Mouse (Mus musculus): ENCODE results near the gene Ifitm1. TPM values are rescaled to one million over a fixed set of nuclear protein-coding genes. Genes with fewer than 3 reads are reported as not detected.

Gene Ifitm1
- polyA plus RNA-seq, 1 experiment from 2014 or later = 148 TPM

DNA sequence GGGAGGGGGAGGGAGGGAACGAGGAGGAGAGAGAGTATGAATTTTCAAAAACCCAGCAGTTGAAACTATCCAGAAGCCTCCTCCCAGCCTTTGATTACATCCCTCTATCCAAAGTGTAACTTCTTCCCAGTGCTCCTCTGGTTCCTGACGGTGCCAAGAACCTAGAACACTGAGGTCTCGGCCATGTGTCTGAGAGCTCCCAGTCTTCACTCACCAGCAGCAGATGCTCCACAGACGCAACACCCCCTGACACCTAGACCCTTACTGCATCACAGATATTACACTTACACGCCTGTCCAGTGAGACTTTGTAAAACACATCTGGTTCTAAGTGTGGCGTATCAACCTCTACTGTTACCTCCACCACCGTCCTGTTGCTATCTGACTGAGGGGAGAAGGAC, 14.6 kb upstream of the Ifitm1 start:
- Histone ChIP-seq H3K9ac (no peak overlapping the region), H3K27me3 (replicated peaks) (no peaks in the 10 kb centered on the region), H3K4me1 (replicated peaks) (peaks cover 51% of the 10 kb centered on the region), H3K4me3 (replicated peaks) (no peak overlapping the region), H3K9me3 (no peaks in the 10 kb centered on the region), H3K36me3 (peaks cover 16% of the 10 kb centered on the region; the same call in 1 of the 2 replicates), H3K4me2 (replicated peaks) (no peak overlapping the region; the same call in 1 of the 2 replicates), H3K27ac (0 out of 2 replicates have a peak overlapping the region, but pooled peaks have one; percentile 14)
- no peak for ATAC-seq
- WGBS = 65% methylated on average over 7 of the region's 7 CpGs

- Histone ChIP-seq H3K9me3 (no peaks in the 10 kb centered on the region), H3K4me3 (replicated peaks) (no peak overlapping the region), H3K9ac (no peak overlapping the region), H3K27ac (0 out of 2 replicates have a peak overlapping the region, but pooled peaks have one; percentile 14), H3K4me1 (replicated peaks) (peaks cover 51% of the 10 kb centered on the region), H3K27me3 (replicated peaks) (no peaks in the 10 kb centered on the region), H3K36me3 (0 out of 2 replicates have a peak, but pooled peaks cover 10% of the 10 kb centered on the region), H3K4me2 (replicated peaks) (peak overlapping the region; percentile 84)
- 74% methylated on average over 11 of the region's 11 CpGs for WGBS
- no peak for ATAC-seq
Observed at GRCm38 (mm10) chr7:140953133-140953532, 13.9 kb upstream of the Ifitm1 start.

DNA sequence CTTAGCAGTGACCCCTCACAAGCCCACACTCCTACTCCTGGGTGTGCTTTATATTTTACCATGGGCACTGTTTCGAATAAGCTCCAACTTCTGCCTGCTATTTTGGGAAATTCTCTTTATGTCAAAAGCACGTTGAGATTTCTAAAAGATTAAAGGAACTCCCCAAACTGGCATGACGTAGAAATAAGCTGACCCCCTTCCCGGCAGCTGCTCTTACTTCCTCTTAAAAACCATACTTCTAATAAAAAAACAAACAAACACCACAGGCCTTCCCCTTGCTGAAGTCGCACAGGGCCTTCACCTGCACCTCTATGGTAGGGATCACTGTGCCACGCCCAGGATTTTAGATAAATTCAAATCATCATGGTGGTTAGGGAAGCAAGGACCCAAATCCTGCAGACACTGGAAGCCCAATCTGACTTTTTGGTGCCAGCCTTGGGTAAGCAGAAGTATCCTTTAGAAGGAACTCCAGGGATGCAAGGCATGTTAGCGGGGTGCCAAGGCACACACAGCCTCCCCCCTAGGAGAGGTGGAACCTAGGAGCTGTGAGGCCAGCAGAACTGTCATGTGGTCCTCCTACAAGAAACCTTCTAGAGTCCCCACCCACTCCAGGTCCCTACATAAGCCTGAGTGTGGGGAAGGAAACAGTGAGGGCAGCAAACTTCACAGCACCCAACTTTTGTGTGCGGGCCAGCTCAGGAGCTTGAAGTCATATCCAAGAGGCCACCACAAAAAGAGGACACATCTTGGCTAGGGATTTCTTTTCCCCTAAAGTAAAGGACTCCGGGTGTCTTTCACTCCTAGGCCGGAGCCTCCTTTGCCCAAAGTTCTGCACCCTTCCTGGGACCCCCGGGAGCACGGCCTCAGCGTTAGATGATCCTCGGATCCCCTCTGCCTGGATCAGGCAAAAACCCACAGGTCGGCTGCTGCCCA, 13.0 kb upstream of the Ifitm1 start:
- Histone ChIP-seq H3K27ac (peak overlapping the region; percentile 95; the same call in 1 of the 2 replicates), H3K4me2 (replicated peaks) (peak overlapping the region; percentile 84), H3K9me3 (no peaks in the 10 kb centered on the region), H3K4me1 (replicated peaks) (peaks cover 51% of the 10 kb centered on the region), H3K4me3 (replicated peaks) (peak overlapping the region; percentile 60), H3K27me3 (replicated peaks) (no peaks in the 10 kb centered on the region), H3K36me3 (0 out of 2 replicates have a peak, but pooled peaks cover 3% of the 10 kb centered on the region), H3K9ac (peak overlapping the region; percentile 63)
- WGBS = 40% methylated on average over 15 of the region's 15 CpGs
- no peak for ATAC-seq

DNA sequence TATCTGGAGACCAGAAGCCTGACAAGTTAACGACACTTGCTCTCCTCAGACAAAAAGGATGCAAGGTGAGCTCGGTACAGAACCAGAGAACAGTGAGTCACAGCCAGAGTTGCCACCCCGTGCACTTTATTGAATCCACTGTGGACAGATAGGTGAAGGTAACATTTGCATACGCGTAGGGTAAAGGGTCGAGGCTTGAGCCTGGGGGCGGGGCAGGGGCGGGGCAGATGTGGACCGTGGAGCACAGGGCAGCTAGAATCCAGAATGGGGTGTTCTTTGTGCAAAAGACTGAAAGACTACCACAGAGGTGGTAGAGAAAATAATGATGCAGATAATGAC, 12.3 kb upstream of the Ifitm1 start:
- peak overlapping the region; percentile 60 for H3K4me3 ChIP-seq (replicated peaks)
- H3K9me3 ChIP-seq = no peaks in the 10 kb centered on the region
- H3K9ac ChIP-seq = peak overlapping the region; percentile 63
- H3K4me2 ChIP-seq (replicated peaks) = peak overlapping the region; percentile 84
- 0 out of 2 replicates have a peak, but pooled peaks cover 3% of the 10 kb centered on the region for H3K36me3 ChIP-seq
- WGBS = 2% methylated on average over 9 of the region's 9 CpGs
- peak overlapping the region; percentile 95 for H3K27ac ChIP-seq
- H3K27me3 ChIP-seq (replicated peaks) = no peaks in the 10 kb centered on the region
- peak; percentile 52 for ATAC-seq
- peaks cover 51% of the 10 kb centered on the region for H3K4me1 ChIP-seq (replicated peaks)

DNA sequence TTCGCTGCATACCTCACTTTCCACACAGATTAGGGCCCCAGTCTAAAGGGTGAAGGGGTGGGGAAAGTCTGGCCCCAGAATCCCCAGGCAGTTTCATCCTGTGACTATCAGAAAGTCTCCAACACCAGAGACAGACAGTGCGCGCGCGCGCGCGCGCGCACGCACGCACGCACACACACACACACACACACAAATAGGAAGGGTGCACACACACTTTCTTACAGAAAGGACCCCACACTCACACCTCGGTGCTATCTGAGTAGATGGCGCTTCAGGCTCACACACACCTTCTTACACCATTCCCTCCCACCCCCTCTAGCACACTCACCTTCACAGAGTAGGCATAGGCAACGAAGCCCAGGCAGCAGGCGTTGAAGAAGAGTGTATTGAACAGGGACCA, 11.7 kb upstream of the Ifitm1 start:
- H3K9me3 ChIP-seq = no peaks in the 10 kb centered on the region
- 2% methylated on average over 17 of the region's 17 CpGs for WGBS
- ATAC-seq = peak; percentile 51
- H3K4me3 ChIP-seq (replicated peaks) = peak overlapping the region; percentile 60
- H3K36me3 ChIP-seq = 0 out of 2 replicates have a peak, but pooled peaks cover 3% of the 10 kb centered on the region
- peak overlapping the region; percentile 95 for H3K27ac ChIP-seq
- H3K9ac ChIP-seq = peak overlapping the region; percentile 63
- peak overlapping the region; percentile 84 for H3K4me2 ChIP-seq (replicated peaks)
- H3K27me3 ChIP-seq (replicated peaks) = no peaks in the 10 kb centered on the region
- H3K4me1 ChIP-seq (replicated peaks) = peaks cover 48% of the 10 kb centered on the region

- Histone ChIP-seq H3K4me3 (replicated peaks) (peak within 1 kb of the TSS; percentile 60), H3K36me3 (0 out of 2 replicates have a peak, but pooled peaks cover 3% of the 10 kb centered on the region), H3K4me1 (replicated peaks) (peaks cover 42% of the 10 kb centered on the region), H3K27ac (peak within 1 kb of the TSS; percentile 95), H3K9me3 (no peaks in the 10 kb centered on the region), H3K9ac (peak within 1 kb of the TSS; percentile 63), H3K27me3 (replicated peaks) (no peaks in the 10 kb centered on the region), H3K4me2 (replicated peaks) (peak within 1 kb of the TSS; percentile 84)
- WGBS = 4% methylated on average over 11 of the region's 11 CpGs
- ATAC-seq = peak; percentile 92
Observed at GRCm38 (mm10) chr7:140955758-140956555, 11.1 kb upstream of the Ifitm1 start, which contains the start of the genes Gm45717 and Ifitm2. Gene Gm45717, minus strand, starts transcription at chr7:140955937. Gene Ifitm2, minus strand, starts transcription at chr7:140955987.

GRCm38 (mm10) chr7:140956556-140956869, 10.5 kb upstream of the Ifitm1 start:
- H3K4me2 ChIP-seq (replicated peaks) = peak overlapping the region; percentile 84
- peak overlapping the region; percentile 95 for H3K27ac ChIP-seq
- no peak overlapping the region for H3K9ac ChIP-seq
- 0 out of 2 replicates have a peak, but pooled peaks cover 3% of the 10 kb centered on the region for H3K36me3 ChIP-seq
- 0 out of 2 replicates have a peak overlapping the region, but pooled peaks have one; percentile 60 for H3K4me3 ChIP-seq (replicated peaks)
- no peaks in the 10 kb centered on the region for H3K9me3 ChIP-seq
- no peak for ATAC-seq
- 31% methylated on average over 6 of the region's 6 CpGs for WGBS
- peaks cover 36% of the 10 kb centered on the region for H3K4me1 ChIP-seq (replicated peaks)
- H3K27me3 ChIP-seq (replicated peaks) = no peaks in the 10 kb centered on the region

DNA sequence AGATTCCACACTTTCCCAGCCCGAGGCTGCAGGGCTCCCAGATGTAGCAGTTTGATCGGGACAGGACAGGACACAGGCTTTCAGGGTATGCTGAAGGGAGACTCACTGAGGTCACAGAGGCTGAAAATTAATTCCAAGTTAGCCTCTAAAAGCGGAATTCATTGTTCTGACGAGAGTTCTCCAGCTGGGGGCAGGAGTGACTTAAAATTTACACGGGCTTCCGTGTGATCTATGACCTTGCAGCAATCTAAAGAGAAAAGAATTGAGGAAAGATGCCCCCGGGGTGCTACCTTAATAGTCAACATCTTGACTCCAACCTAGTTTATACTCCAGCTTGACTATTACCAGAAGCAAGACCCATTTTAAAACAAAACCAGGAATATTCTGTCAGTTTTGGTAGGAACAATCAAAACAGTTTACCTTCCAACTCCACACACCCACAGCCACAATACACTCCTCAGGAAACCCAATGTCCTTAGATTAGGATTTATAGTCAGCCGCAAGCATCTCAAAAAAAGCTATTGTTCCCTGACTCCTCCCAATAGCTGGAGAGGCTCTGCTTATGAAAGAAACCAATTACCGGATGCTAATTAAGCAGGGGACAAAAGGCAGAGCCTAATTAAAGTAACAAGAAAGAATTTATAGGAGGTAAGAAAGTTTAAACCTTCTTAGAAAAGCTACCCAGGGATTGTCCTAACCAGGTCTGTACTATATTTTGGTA, 7.7 kb upstream of the Ifitm1 start:
- Histone ChIP-seq H3K36me3 (no peaks in the 10 kb centered on the region), H3K9me3 (no peaks in the 10 kb centered on the region), H3K9ac (no peak overlapping the region), H3K27ac (no peak overlapping the region), H3K4me2 (replicated peaks) (no peak overlapping the region), H3K27me3 (replicated peaks) (no peaks in the 10 kb centered on the region), H3K4me3 (replicated peaks) (no peak overlapping the region), H3K4me1 (replicated peaks) (peaks cover 10% of the 10 kb centered on the region)
- ATAC-seq = no peak
- WGBS = 13% methylated on average over 9 of the region's 9 CpGs

- Histone ChIP-seq H3K27me3 (replicated peaks) (no peaks in the 10 kb centered on the region), H3K4me2 (replicated peaks) (no peak overlapping the region), H3K36me3 (no peaks in the 10 kb centered on the region), H3K4me3 (replicated peaks) (no peak overlapping the region), H3K9me3 (no peaks in the 10 kb centered on the region), H3K4me1 (replicated peaks) (peaks cover 8% of the 10 kb centered on the region), H3K9ac (no peak overlapping the region), H3K27ac (no peak overlapping the region)
- WGBS = 82% methylated on average over 5 of the region's 5 CpGs
- ATAC-seq = no peak
Observed at GRCm38 (mm10) chr7:140960026-140960425, 7.0 kb upstream of the Ifitm1 start.

- Histone ChIP-seq H3K36me3 (no peaks in the 10 kb centered on the region), H3K9ac (no peak overlapping the region), H3K4me3 (replicated peaks) (no peak overlapping the region), H3K4me1 (replicated peaks) (peaks cover 3% of the 10 kb centered on the region), H3K27ac (no peak overlapping the region), H3K9me3 (no peaks in the 10 kb centered on the region), H3K4me2 (replicated peaks) (no peak overlapping the region), H3K27me3 (replicated peaks) (no peaks in the 10 kb centered on the region)
- 86% methylated on average over 2 of the region's 2 CpGs for WGBS
- no peak for ATAC-seq
Observed at GRCm38 (mm10) chr7:140961416-140961815, 5.6 kb upstream of the Ifitm1 start.

DNA sequence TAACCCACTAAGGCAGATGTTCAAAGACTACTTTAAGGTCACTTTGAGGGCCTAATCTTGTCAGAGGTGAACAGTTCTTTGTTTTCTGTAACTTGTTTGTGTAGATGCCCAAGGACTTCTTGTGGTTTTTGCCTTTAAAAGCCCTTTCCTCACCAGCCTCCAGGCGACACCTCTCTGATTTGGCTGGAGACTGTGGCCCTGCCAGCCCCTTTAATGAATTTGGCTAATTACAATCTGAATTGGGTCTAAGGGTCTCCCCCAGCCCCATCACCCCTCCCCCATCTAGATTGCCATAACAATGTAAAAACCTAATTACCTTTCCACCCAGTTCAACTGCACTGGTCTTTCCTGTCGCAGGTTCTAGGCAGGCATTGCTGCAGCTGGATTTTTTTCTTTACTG, 4.3 kb upstream of the Ifitm1 start:
- Histone ChIP-seq H3K27me3 (replicated peaks) (no peaks in the 10 kb centered on the region), H3K9me3 (no peaks in the 10 kb centered on the region), H3K4me2 (replicated peaks) (no peak overlapping the region), H3K27ac (no peak overlapping the region), H3K4me1 (replicated peaks) (0 out of 2 replicates have a peak, but pooled peaks cover 2% of the 10 kb centered on the region), H3K4me3 (replicated peaks) (no peak overlapping the region), H3K36me3 (no peaks in the 10 kb centered on the region), H3K9ac (no peak overlapping the region)
- ATAC-seq = no peak
- WGBS = 69% methylated on average over 2 of the region's 2 CpGs

Measured in intestine, embryonic 15.5 days (tissue).